Mouse (Mus musculus) CH12.LX (cell line): ENCODE measurements around the gene Yars. TPM values are rescaled to one million over a fixed set of nuclear protein-coding genes. Genes with fewer than 3 reads are reported as not detected.
A peak's percentile ranks its signal among the peaks of the same experiment; 100 is the strongest.

Experiments used
- DNase-seq: peaks from one replicate; pipeline ENCODE4 v3.0.0-alpha.2; 2013; ENCODE audit errors: extremely low read depth
- H3K27ac ChIP-seq: 2 replicates; pipeline ENCODE4 v1.5.1; 2012; ENCODE audit warnings: low read depth, mild to moderate bottlenecking, control low read depth, moderate library complexity; ENCODE audit not compliant: insufficient read depth
- H3K27me3 ChIP-seq: replicated peaks from 2 replicates; pipeline ENCODE3; 2012; ENCODE audit warnings: inconsistent platforms
- H3K36me3 ChIP-seq, 2 experiments: replicated peaks in 1 of 2; 2 replicates each; pipeline versions ENCODE3 to v1.6.1; 2012; ENCODE audit warnings: inconsistent platforms in 1 of 2, low read length in 1 of 2, mild to moderate bottlenecking in 1 of 2, mixed read lengths in 1 of 2, moderate library complexity in 1 of 2; ENCODE audit not compliant: control insufficient read depth in 1 of 2, insufficient read depth in 1 of 2
- H3K4me1 ChIP-seq, 2 experiments: 2 replicates each; pipeline ENCODE4 v1.6.1; 2012; ENCODE audit warnings: inconsistent platforms in 1 of 2, moderate library complexity in 1 of 2; ENCODE audit not compliant: insufficient read depth in 2 of 2, control insufficient read depth in 1 of 2
- H3K4me2 ChIP-seq: 2 replicates; pipeline ENCODE4 v1.6.1; 2012; ENCODE audit warnings: low read depth, mild to moderate bottlenecking, control low read depth; ENCODE audit not compliant: poor library complexity, insufficient read depth, severe bottlenecking
- H3K4me3 ChIP-seq, 3 experiments: fragments of 150-350 bp in 1 of 3; sonication (generic) in 1 of 3; replicated peaks in 1 of 3; 2 replicates each; pipeline versions ENCODE3 to v1.5.1; 2011 to 2012; ENCODE audit warnings: low read depth in 2 of 3, low read length in 2 of 3, mild to moderate bottlenecking in 2 of 3, moderate library complexity in 2 of 3, control low read depth in 1 of 3, improper control_type of control experiment in 1 of 3, inconsistent platforms in 1 of 3, mixed read lengths in 1 of 3; ENCODE audit not compliant: poor library complexity in 1 of 3
- H3K79me2 ChIP-seq: replicated peaks from 2 replicates; pipeline ENCODE4 v1.6.1; 2012; ENCODE audit warnings: mild to moderate bottlenecking, moderate library complexity; ENCODE audit not compliant: control insufficient read depth, poor library complexity, insufficient read depth, severe bottlenecking; ENCODE audit errors: extremely low read depth
- H3K9ac ChIP-seq: 2 replicates; pipeline ENCODE4 v1.6.1; 2012; ENCODE audit warnings: low read depth, mild to moderate bottlenecking, control low read depth, moderate library complexity; ENCODE audit not compliant: insufficient read depth
- H3K9me3 ChIP-seq: replicated peaks from 2 replicates; pipeline ENCODE3; 2012; ENCODE audit warnings: low read length, inconsistent platforms, mixed read lengths
- E2F4 ChIP-seq: IDR thresholded peaks from 2 replicates; pipeline ENCODE4 v1.6.1; 2011; ENCODE audit warnings: low read depth, low read length, improper control_type of control experiment; ENCODE audit not compliant: insufficient replicate concordance
- ELF1 ChIP-seq: IDR thresholded peaks from 2 replicates; pipeline ENCODE4 v1.6.1; 2014; ENCODE audit warnings: low read depth, mild to moderate bottlenecking, inconsistent platforms, low read length, improper control_type of control experiment
- EP300 ChIP-seq: IDR thresholded peaks from 2 replicates; pipeline ENCODE4 v1.6.1; 2011; ENCODE audit warnings: low read length, improper control_type of control experiment
- JUND ChIP-seq: conservative IDR thresholded peaks from 2 replicates; pipeline ENCODE4 v1.6.1; 2011; ENCODE audit warnings: low read depth, low read length, improper control_type of control experiment
- KAT2A ChIP-seq: IDR thresholded peaks from 2 replicates; pipeline ENCODE4 v1.6.1; 2012; ENCODE audit warnings: low read length, improper control_type of control experiment, inconsistent platforms; ENCODE audit not compliant: insufficient replicate concordance
- MAFK ChIP-seq: IDR thresholded peaks from 2 replicates; pipeline ENCODE4 v1.6.1; 2011; ENCODE audit warnings: low read length, improper control_type of control experiment; ENCODE audit not compliant: insufficient replicate concordance
- MEF2A ChIP-seq: IDR thresholded peaks from 2 replicates; pipeline ENCODE4 v1.6.1; 2014; ENCODE audit warnings: low read depth, mild to moderate bottlenecking, inconsistent platforms, low read length, improper control_type of control experiment, borderline replicate concordance
- MXI1 ChIP-seq: IDR thresholded peaks from 2 replicates; pipeline ENCODE4 v1.6.1; 2011; ENCODE audit warnings: mild to moderate bottlenecking, low read depth, low read length, improper control_type of control experiment
- PAX5 ChIP-seq: IDR thresholded peaks from 2 replicates; pipeline ENCODE4 v1.6.1; 2012; ENCODE audit warnings: low read length, inconsistent platforms, mixed read lengths
- POLR2AphosphoS2 ChIP-seq: IDR thresholded peaks from 2 replicates; pipeline ENCODE4 v1.6.1; 2011; ENCODE audit warnings: low read depth, low read length, improper control_type of control experiment
- RAD21 ChIP-seq: IDR thresholded peaks from 2 replicates; pipeline ENCODE4 v1.6.1; 2011; ENCODE audit warnings: low read depth, mild to moderate bottlenecking, low read length, improper control_type of control experiment, moderate library complexity
- SIN3A ChIP-seq: IDR thresholded peaks from 2 replicates; pipeline ENCODE4 v1.6.1; 2012; ENCODE audit warnings: low read length, improper control_type of control experiment, inconsistent platforms
- SMC3 ChIP-seq: IDR thresholded peaks from 2 replicates; pipeline ENCODE4 v1.6.1; 2011; ENCODE audit warnings: low read depth, low read length, improper control_type of control experiment
- TBP ChIP-seq: conservative IDR thresholded peaks from 2 replicates; pipeline ENCODE4 v1.6.1; 2011; ENCODE audit warnings: low read depth, low read length, improper control_type of control experiment
- TCF12 ChIP-seq: IDR thresholded peaks from 2 replicates; pipeline ENCODE4 v1.6.1; 2014; ENCODE audit warnings: low read depth, mild to moderate bottlenecking, inconsistent platforms, low read length, improper control_type of control experiment
- UBTF ChIP-seq: IDR thresholded peaks from 2 replicates; pipeline ENCODE4 v1.6.1; 2012; ENCODE audit warnings: low read depth, mild to moderate bottlenecking, inconsistent platforms, low read length, improper control_type of control experiment, moderate library complexity
- ZKSCAN1 ChIP-seq: IDR thresholded peaks from 2 replicates; pipeline ENCODE4 v1.6.1; 2012; ENCODE audit warnings: low read depth, inconsistent platforms, low read length, improper control_type of control experiment, borderline replicate concordance
- dilution Hi-C: fragments of 300-500 bp; cut with MboI; formaldehyde crosslinking; loops from 2 replicates; pipeline ENCODE4 v1.14.3; 2020; ENCODE audit warnings: low sequenced_read_pairs; ENCODE audit not compliant: extremely low pct_unique_long_range_greater_than_20kb, extremely low pct_ligation_motif_present
- in situ Hi-C: fragments of 300-500 bp; cut with MboI; formaldehyde crosslinking; loops from 3 replicates; pipeline ENCODE4 v1.14.3; 2019; ENCODE audit warnings: low sequenced_read_pairs, low pct_ligation_motif_present, low pct_unique_long_range_greater_than_20kb, mixed read lengths
- polyA plus RNA-seq: library from polyadenylated mRNA; unstranded; fragments of >175 nt; gene quantifications from 2 replicates; pipeline ENCODE4 v1.2.1, GENCODE M21; 2012; ENCODE audit warnings: low read depth; ENCODE audit not compliant: insufficient read length
- total RNA-seq, 2 experiments: library from RNA; depleted of rRNA; stranded (reverse); fragments of 300-350 nt in 1 of 2; fragments of >200 nt in 1 of 2; gene quantifications; 2 replicates each; pipeline ENCODE4 v1.2.3; 2012 to 2014

Gene Yars
- total and polyA plus RNA-seq, 3 experiments: 96.3 to 207 (median 180) TPM

- Histone ChIP-seq H3K79me2 (no peaks in the 10 kb centered on the region), H3K9ac (no peak overlapping the region), H3K4me3 (no peak overlapping the region), H3K4me2 (no peak overlapping the region), H3K36me3 (peaks cover 2 to 50% of the 10 kb centered on the region in 2 experiments), H3K27me3 (peaks cover 2% of the 10 kb centered on the region), H3K27ac (no peak overlapping the region), H3K9me3 (no peaks in the 10 kb centered on the region), H3K4me1 (peaks cover 9 to 28% of the 10 kb centered on the region in 2 experiments)
- no peak for TF ChIP-seq EP300
- TF ChIP-seq TBP: no peak
- no peak for TF ChIP-seq JUND
- TF ChIP-seq SIN3A: no peak
- no peak for TF ChIP-seq MAFK
- no peak for TF ChIP-seq MEF2A
- no peak for TF ChIP-seq RAD21
- TF ChIP-seq TCF12: no peak
- no peak for TF ChIP-seq ZKSCAN1
- no peak for TF ChIP-seq MXI1
- TF ChIP-seq POLR2AphosphoS2: no peak
- no peak for TF ChIP-seq SMC3
- no peak for TF ChIP-seq KAT2A
- TF ChIP-seq ELF1: no peak
- TF ChIP-seq PAX5: no peak
- no peak for DNase-seq
- in situ Hi-C loops (no loop called here), dilution Hi-C loops (no loop called here)
Measured at GRCm38 (mm10) chr4:129141560-129142438, 47.8 kb upstream of the Yars start.

- H3K9me3 ChIP-seq: no peaks in the 10 kb centered on the region
- H3K4me2 ChIP-seq: no peak overlapping the region
- no peak for TF ChIP-seq E2F4
- TF ChIP-seq UBTF: no peak
- no peak overlapping the region for H3K9ac ChIP-seq
- dilution Hi-C loops (no loop called here), in situ Hi-C loops (no loop called here)
- no peaks in the 10 kb centered on the region for H3K27me3 ChIP-seq
- H3K27ac ChIP-seq: no peak overlapping the region
- H3K4me3 ChIP-seq: no peak overlapping the region
- peaks cover 7 to 23% of the 10 kb centered on the region in 2 experiments for H3K4me1 ChIP-seq
- H3K36me3 ChIP-seq: peaks cover 3 to 53% of the 10 kb centered on the region in 2 experiments
- no peaks in the 10 kb centered on the region for H3K79me2 ChIP-seq
- DNase-seq: peak; percentile 12
Measured at GRCm38 (mm10) chr4:129142439-129143045, 47.0 kb upstream of the Yars start.
